Mouse (Mus musculus) forebrain, embryonic 12.5 days (tissue): ENCODE measurements at regions not wholly inside any gene's neighbourhood (a gene's known extent, or its start where the extent isn't known, plus 50 kb on each side); places are given as distances from the start of the nearest gene placed in this dataset. TPM values are rescaled to one million over a fixed set of nuclear protein-coding genes. Genes with fewer than 3 reads are reported as not detected.

Experiments
- microRNA counts: library from miRNA; unstranded; fragments of <30 nt; microRNA quantifications from one replicate; lab custom pipeline; 2017
- microRNA-seq: library from miRNA; unstranded; fragments of <30 nt; microRNA quantifications from one replicate; pipeline ENCODE4, GENCODE M21; 2017

MicroRNA genes in the stretch of these regions (microRNA counts, 519-probe panel; counts per million panel counts)
- microRNA mmu-miR-135a (lab: Ali Mortazavi, UCI) = 8,153 counts per million, percentile 98 among the panel's probes with 10 or more counts

Small RNA genes in the stretch of these regions (microRNA-seq; reads per million reads assigned to microRNA genes)
- not detected for gene Gm22582
- 484 reads per million, percentile 69 among the genes with 10 or more reads in this experiment for gene Mir1251
- gene Mir135a-2 = 204 reads per million, percentile 59 among the genes with 10 or more reads in this experiment
